Mouse (Mus musculus) forebrain, embryonic 13.5 days (tissue): ENCODE results near the gene Smg9. TPM values are rescaled to one million over a fixed set of nuclear protein-coding genes. Genes with fewer than 3 reads are reported as not detected.

ENCODE experiments used
- ATAC-seq: fragments of 200-750 bp; cut with Nextera tagmentation; 2 replicates; pipeline ENCODE4 v1.8.0; 2017
- H3K27ac ChIP-seq: fragments of 300-500 bp; sonication (generic); 2 replicates; pipeline ENCODE4 v1.5.1; 2015; ENCODE audit warnings: inconsistent platforms, mild to moderate bottlenecking, moderate library complexity
- H3K27me3 ChIP-seq: fragments of 300-500 bp; sonication (generic); 2 replicates; pipeline ENCODE4 v1.6.1; 2015; ENCODE audit warnings: mild to moderate bottlenecking, inconsistent platforms
- H3K36me3 ChIP-seq: fragments of 300-500 bp; sonication (generic); 2 replicates; pipeline ENCODE4 v1.6.1; 2015; ENCODE audit warnings: mild to moderate bottlenecking, inconsistent platforms; ENCODE audit not compliant: poor library complexity, severe bottlenecking
- H3K4me1 ChIP-seq: fragments of 300-500 bp; sonication (generic); 2 replicates; pipeline ENCODE4 v1.6.1; 2015; ENCODE audit warnings: inconsistent platforms
- H3K4me2 ChIP-seq: fragments of 300-500 bp; sonication (generic); 2 replicates; pipeline ENCODE4 v1.6.1; 2015; ENCODE audit warnings: inconsistent platforms, mild to moderate bottlenecking, moderate library complexity
- H3K4me3 ChIP-seq: fragments of 300-500 bp; sonication (generic); 2 replicates; pipeline ENCODE4 v1.5.1; 2015; ENCODE audit warnings: mild to moderate bottlenecking, inconsistent platforms
- H3K9ac ChIP-seq: fragments of 300-500 bp; sonication (generic); 2 replicates; pipeline ENCODE4 v1.6.1; 2015; ENCODE audit warnings: mild to moderate bottlenecking, inconsistent platforms
- H3K9me3 ChIP-seq: fragments of 300-500 bp; sonication (generic); replicated peaks from 2 replicates; pipeline ENCODE4 v1.6.1; 2016; ENCODE audit warnings: inconsistent platforms
- WGBS: fragments of 180-500 bp; shearing (Covaris S2); methylation state at CpG from one replicate; pipeline ENCODE4 v1.1.7; 2015; 5-methylcytosine and 5-hydroxymethylcytosine counted together
- polyA plus RNA-seq: library from polyadenylated mRNA; unstranded; fragments of >200 nt; fragmentation: Nextera tagmentation; extraction: Ambion mirVana; gene quantifications from 2 replicates; pipeline ENCODE4 v1.2.1, GENCODE M21; 2015

Gene Smg9
- polyA plus RNA-seq, 1 experiment from 2014 or later, result 25.7 TPM

DNA sequence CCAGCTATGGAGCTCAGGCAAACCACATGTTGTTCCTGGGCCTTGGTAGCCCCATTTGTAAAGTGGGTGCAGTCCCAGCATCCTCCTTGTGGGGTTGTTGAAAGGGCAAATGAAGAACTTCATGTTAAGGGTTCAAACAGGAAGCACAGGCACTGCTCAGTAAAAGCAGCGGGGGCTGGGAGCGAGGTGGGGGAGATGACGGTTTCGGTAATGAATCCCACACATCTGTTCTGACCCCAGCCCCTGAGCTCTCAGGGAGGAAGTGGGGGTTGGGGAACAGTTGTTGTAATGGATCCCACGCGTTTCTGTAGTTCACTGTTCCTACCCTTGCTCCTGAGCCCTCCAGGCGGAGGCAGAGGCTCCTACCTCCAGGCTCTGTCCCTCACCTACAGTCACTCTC, 19.5 kb upstream of the Smg9 start:
- Histone ChIP-seq H3K4me3 (no peak overlapping the region), H3K9ac (no peak overlapping the region), H3K27ac (no peak overlapping the region), H3K9me3 (no peaks in the 10 kb centered on the region), H3K4me1 (peaks cover 9% of the 10 kb centered on the region), H3K36me3 (no peaks in the 10 kb centered on the region), H3K4me2 (no peak overlapping the region), H3K27me3 (peaks cover 17% of the 10 kb centered on the region; the same call in 1 of the 2 replicates)
- WGBS, result 69% methylated on average over 7 of the region's 7 CpGs
- no peak for ATAC-seq

- Histone ChIP-seq H3K27me3 (peaks cover 17% of the 10 kb centered on the region; the same call in 1 of the 2 replicates), H3K27ac (no peak overlapping the region), H3K36me3 (no peaks in the 10 kb centered on the region), H3K4me3 (no peak overlapping the region), H3K4me2 (no peak overlapping the region), H3K9me3 (no peaks in the 10 kb centered on the region), H3K9ac (no peak overlapping the region), H3K4me1 (peaks cover 9% of the 10 kb centered on the region)
- WGBS, result 81% methylated on average over 2 of the region's 2 CpGs
- ATAC-seq, result no peak
Observed at GRCm38 (mm10) chr7:24380370-24380769, 19.0 kb upstream of the Smg9 start.

DNA sequence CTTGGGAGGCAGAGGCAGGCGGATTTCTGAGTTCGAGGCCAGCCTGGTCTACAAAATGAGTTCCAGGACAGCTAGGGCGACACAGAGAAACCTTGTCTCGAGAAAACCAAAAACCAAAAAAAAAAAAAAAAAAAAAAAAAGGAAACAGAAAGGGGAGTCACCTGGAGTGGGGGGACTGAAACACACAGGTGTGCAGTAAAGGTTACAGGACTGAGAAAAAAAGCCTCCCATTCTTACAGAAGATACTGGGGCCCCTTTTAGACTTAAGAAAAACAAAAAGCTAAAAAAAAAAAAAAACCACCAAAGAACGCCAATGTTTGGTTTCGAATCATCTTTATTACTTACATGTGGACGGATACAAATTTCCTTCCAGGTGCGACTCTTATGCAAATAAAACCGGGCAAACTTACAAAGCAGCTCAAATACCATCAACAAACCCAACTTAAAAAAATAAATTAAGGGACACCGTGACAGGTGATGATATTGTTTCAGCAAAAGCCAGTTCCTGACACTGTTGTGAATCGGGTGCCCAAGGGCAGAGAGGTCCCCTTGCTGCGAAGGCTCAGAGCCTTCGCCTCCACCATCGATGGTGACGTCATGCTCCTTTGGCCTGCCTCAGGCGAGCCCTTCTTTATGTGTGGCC, 16.6 kb upstream of the Smg9 start:
- no peak overlapping the region for H3K9ac ChIP-seq
- no peaks in the 10 kb centered on the region for H3K4me1 ChIP-seq
- 0 out of 2 replicates have a peak, but pooled peaks cover 3% of the 10 kb centered on the region for H3K27me3 ChIP-seq
- H3K36me3 ChIP-seq, result no peaks in the 10 kb centered on the region
- no peak overlapping the region for H3K4me2 ChIP-seq
- H3K4me3 ChIP-seq, result no peak overlapping the region
- WGBS, result 84% methylated on average over 16 of the region's 16 CpGs
- H3K27ac ChIP-seq, result no peak overlapping the region
- no peaks in the 10 kb centered on the region for H3K9me3 ChIP-seq
- no peak for ATAC-seq

GRCm38 (mm10) chr7:24384070-24384469, 15.3 kb upstream of the Smg9 start:
- no peak for ATAC-seq

GRCm38 (mm10) chr7:24384827-24385226, 14.6 kb upstream of the Smg9 start:
- WGBS, result 10% methylated on average over 11 of the region's 11 CpGs

More at GRCm38 (mm10) chr7:24384070-24384469, 15.3 kb upstream of the Smg9 start:
- WGBS, result 70% methylated on average over 6 of the region's 6 CpGs
- no peak overlapping the region for H3K27ac ChIP-seq
- no peaks in the 10 kb centered on the region for H3K9me3 ChIP-seq
- H3K4me1 ChIP-seq, result no peaks in the 10 kb centered on the region
- no peak overlapping the region for H3K9ac ChIP-seq
- no peak overlapping the region for H3K4me2 ChIP-seq
- H3K36me3 ChIP-seq, result no peaks in the 10 kb centered on the region
- no peaks in the 10 kb centered on the region for H3K27me3 ChIP-seq
- H3K4me3 ChIP-seq, result no peak overlapping the region

GRCm38 (mm10) chr7:24387059-24387556, 12.3 kb upstream of the Smg9 start:
- H3K4me2 ChIP-seq, result no peak overlapping the region

More at GRCm38 (mm10) chr7:24384827-24385226, 14.6 kb upstream of the Smg9 start:
- ATAC-seq, result peak; percentile 59; the same call in 1 of the 2 replicates
- peak overlapping the region; percentile 37 for H3K4me2 ChIP-seq
- H3K27ac ChIP-seq, result no peak overlapping the region
- H3K4me1 ChIP-seq, result no peaks in the 10 kb centered on the region
- H3K27me3 ChIP-seq, result no peaks in the 10 kb centered on the region
- no peaks in the 10 kb centered on the region for H3K9me3 ChIP-seq
- H3K9ac ChIP-seq, result peak overlapping the region; percentile 21; the same call in 1 of the 2 replicates
- H3K36me3 ChIP-seq, result no peaks in the 10 kb centered on the region
- H3K4me3 ChIP-seq, result no peak overlapping the region

DNA sequence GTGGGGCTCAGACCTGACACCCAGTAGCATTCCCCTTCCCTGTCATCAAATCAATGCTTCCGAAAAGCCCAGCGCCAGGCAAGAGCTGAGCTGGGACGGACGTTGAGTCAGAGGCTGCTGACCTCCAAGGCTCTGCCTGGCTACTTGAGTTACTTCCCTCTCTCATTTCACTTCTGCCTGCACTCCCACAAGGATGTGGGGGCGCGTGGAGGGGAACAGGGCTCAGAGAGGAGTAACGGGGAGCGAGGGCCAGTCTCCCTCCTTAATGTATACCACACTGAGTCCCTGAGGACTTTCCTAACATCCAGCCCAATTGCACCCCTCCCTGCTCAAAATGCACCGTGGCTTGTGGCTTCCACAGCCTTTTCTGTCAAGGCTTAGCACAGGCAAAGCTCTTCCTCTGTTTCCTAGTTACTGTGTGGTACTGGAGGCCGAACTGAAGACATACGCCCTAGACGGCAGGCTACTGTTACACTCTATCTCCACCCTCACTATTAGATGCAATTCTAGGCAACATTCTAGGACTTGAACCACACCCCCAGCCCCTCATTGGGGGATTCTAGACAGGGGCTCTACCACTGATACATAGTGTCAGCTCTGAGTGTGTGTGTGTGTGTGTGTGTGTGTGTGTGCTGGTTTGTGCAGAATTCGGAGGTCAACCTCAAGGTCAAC, 9.8 kb upstream of the Smg9 start:
- H3K27me3 ChIP-seq, result no peaks in the 10 kb centered on the region
- H3K4me3 ChIP-seq, result no peak overlapping the region
- H3K4me2 ChIP-seq, result no peak overlapping the region
- no peaks in the 10 kb centered on the region for H3K9me3 ChIP-seq
- no peaks in the 10 kb centered on the region for H3K36me3 ChIP-seq
- 73% methylated on average over 13 of the region's 13 CpGs for WGBS
- no peak overlapping the region for H3K27ac ChIP-seq
- H3K9ac ChIP-seq, result no peak overlapping the region
- ATAC-seq, result no peak
- H3K4me1 ChIP-seq, result no peaks in the 10 kb centered on the region

More at GRCm38 (mm10) chr7:24387059-24387556, 12.3 kb upstream of the Smg9 start:
- H3K9ac ChIP-seq, result no peak overlapping the region
- H3K36me3 ChIP-seq, result no peaks in the 10 kb centered on the region
- H3K9me3 ChIP-seq, result no peaks in the 10 kb centered on the region
- H3K27me3 ChIP-seq, result no peaks in the 10 kb centered on the region
- no peak overlapping the region for H3K4me3 ChIP-seq
- no peaks in the 10 kb centered on the region for H3K4me1 ChIP-seq
- no peak for ATAC-seq
- 85% methylated on average over 10 of the region's 10 CpGs for WGBS
- H3K27ac ChIP-seq, result no peak overlapping the region

- H3K4me3 ChIP-seq, result no peak overlapping the region
- no peaks in the 10 kb centered on the region for H3K4me1 ChIP-seq
- no peak overlapping the region for H3K27ac ChIP-seq
- no peaks in the 10 kb centered on the region for H3K36me3 ChIP-seq
- H3K4me2 ChIP-seq, result no peak overlapping the region
- ATAC-seq, result no peak
- H3K9ac ChIP-seq, result no peak overlapping the region
- H3K9me3 ChIP-seq, result no peaks in the 10 kb centered on the region
- WGBS, result 70% methylated on average over 7 of the region's 7 CpGs
- H3K27me3 ChIP-seq, result no peaks in the 10 kb centered on the region
Observed at GRCm38 (mm10) chr7:24390512-24390911, 8.9 kb upstream of the Smg9 start.

GRCm38 (mm10) chr7:24391077-24391476, 8.3 kb upstream of the Smg9 start:
- H3K9me3 ChIP-seq, result no peaks in the 10 kb centered on the region
- H3K27ac ChIP-seq, result peak overlapping the region; percentile 45; the same call in 1 of the 2 replicates
- H3K36me3 ChIP-seq, result no peaks in the 10 kb centered on the region
- ATAC-seq, result no peak
- no peak overlapping the region for H3K4me2 ChIP-seq
- H3K4me3 ChIP-seq, result no peak overlapping the region
- no peaks in the 10 kb centered on the region for H3K27me3 ChIP-seq
- no peaks in the 10 kb centered on the region for H3K4me1 ChIP-seq
- 59% methylated on average over 5 of the region's 5 CpGs for WGBS
- no peak overlapping the region for H3K9ac ChIP-seq

GRCm38 (mm10) chr7:24391687-24392086, 7.7 kb upstream of the Smg9 start:
- Histone ChIP-seq H3K36me3 (no peaks in the 10 kb centered on the region), H3K4me1 (no peaks in the 10 kb centered on the region), H3K27me3 (no peaks in the 10 kb centered on the region), H3K27ac (no peak overlapping the region), H3K4me2 (no peak overlapping the region), H3K9me3 (no peaks in the 10 kb centered on the region), H3K9ac (no peak overlapping the region), H3K4me3 (no peak overlapping the region)
- no peak for ATAC-seq
- 66% methylated on average over 2 of the region's 2 CpGs for WGBS

GRCm38 (mm10) chr7:24394054-24394453, 5.4 kb upstream of the Smg9 start:
- Histone ChIP-seq H3K4me3 (no peak overlapping the region), H3K4me2 (no peak overlapping the region), H3K27me3 (no peaks in the 10 kb centered on the region), H3K4me1 (no peaks in the 10 kb centered on the region), H3K36me3 (no peaks in the 10 kb centered on the region), H3K9me3 (no peaks in the 10 kb centered on the region), H3K27ac (no peak overlapping the region), H3K9ac (no peak overlapping the region)
- no peak for ATAC-seq
- 84% methylated on average over 3 of the region's 3 CpGs for WGBS

DNA sequence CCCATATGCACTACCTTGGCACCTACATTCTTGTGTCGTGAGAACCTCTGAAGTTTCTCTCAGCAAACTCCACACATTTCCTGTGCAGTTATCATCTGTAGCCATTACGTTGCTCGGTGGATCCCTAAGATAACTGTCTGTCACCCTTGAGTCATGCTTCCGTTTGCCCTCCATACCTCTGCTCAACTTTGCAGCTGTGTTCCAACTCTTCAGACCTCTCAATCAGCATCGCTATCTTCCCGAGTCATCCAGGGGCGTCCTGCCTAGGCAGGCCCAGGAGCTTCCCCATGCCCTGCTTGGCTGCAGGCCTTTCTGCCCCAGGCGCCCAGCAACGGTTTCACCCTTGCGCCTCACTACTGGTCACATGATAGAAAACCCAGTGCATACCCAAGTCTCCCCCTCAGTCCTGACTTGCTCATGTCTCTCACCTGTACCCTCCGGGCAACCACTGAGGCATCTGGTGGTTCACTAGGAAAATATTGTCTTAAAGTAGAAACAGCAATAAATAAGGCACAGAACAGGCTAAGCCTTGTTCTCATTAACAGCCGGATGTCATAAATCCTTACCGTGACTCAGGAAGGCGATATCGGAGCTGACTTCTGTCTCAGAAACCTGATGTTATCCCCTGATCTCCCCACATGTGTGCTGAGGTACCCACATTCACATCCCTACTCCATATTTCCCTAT, 4.8 kb upstream of the Smg9 start:
- no peak for ATAC-seq
- WGBS, result 91% methylated on average over 15 of the region's 15 CpGs
- H3K4me2 ChIP-seq, result no peak overlapping the region

More for the DNA sequence above, 4.8 kb upstream of the Smg9 start:
- Histone ChIP-seq H3K27me3 (no peaks in the 10 kb centered on the region), H3K9ac (no peak overlapping the region), H3K36me3 (no peaks in the 10 kb centered on the region), H3K27ac (no peak overlapping the region), H3K4me1 (no peaks in the 10 kb centered on the region), H3K9me3 (no peaks in the 10 kb centered on the region), H3K4me3 (no peak overlapping the region)
